Mouse (Mus musculus): ENCODE data around the gene Nsun7.
A peak's percentile ranks its signal among the peaks of the same experiment; 100 is the strongest.
"Not testable (repeated sequence)": the region's sequence is repeated elsewhere in the genome, so short reads cannot be mapped to it uniquely, and the experiment has no call there.

Gene Nsun7

GRCm38 (mm10) chr5:66259756-66260448 lies at the start of gene Nsun7:
Gene Nsun7 (plus strand): TSS chr5:66259897.
- DNase-seq (ENCODE audit: low read depth, low spot score): peak; percentile 71

GRCm38 (mm10) chr5:66214395-66214935 lies 45.2 kb upstream of the Nsun7 start:
- no peak for DNase-seq (ENCODE audit: low read depth, low spot score)

GRCm38 (mm10) chr5:66215569-66216277 lies 44.0 kb upstream of the Nsun7 start:
- DNase-seq (ENCODE audit: low read depth, low spot score): no peak

GRCm38 (mm10) chr5:66219692-66220091 lies 40.0 kb upstream of the Nsun7 start:
- no peak for DNase-seq (ENCODE audit: low read depth, low spot score)

GRCm38 (mm10) chr5:66220620-66221019 lies 39.1 kb upstream of the Nsun7 start:
- no peak for DNase-seq (ENCODE audit: low read depth, low spot score)

GRCm38 (mm10) chr5:66222916-66223315 lies 36.8 kb upstream of the Nsun7 start:
- no peak for DNase-seq (ENCODE audit: low read depth, low spot score)

- DNase-seq (ENCODE audit: low read depth, low spot score): no peak
Observed at GRCm38 (mm10) chr5:66226526-66226925, 33.2 kb upstream of the Nsun7 start.

- no peak for DNase-seq (ENCODE audit: low read depth, low spot score)
Observed at GRCm38 (mm10) chr5:66231660-66232269, 27.9 kb upstream of the Nsun7 start.

GRCm38 (mm10) chr5:66232456-66232855 lies 27.2 kb upstream of the Nsun7 start:
- no peak for DNase-seq (ENCODE audit: low read depth, low spot score)

- no peak for DNase-seq (ENCODE audit: low read depth, low spot score)
Observed at GRCm38 (mm10) chr5:66241894-66242293, 17.8 kb upstream of the Nsun7 start.

GRCm38 (mm10) chr5:66243467-66243866 lies 16.2 kb upstream of the Nsun7 start:
- no peak for DNase-seq (ENCODE audit: low read depth, low spot score)

GRCm38 (mm10) chr5:66244043-66244660 lies 15.5 kb upstream of the Nsun7 start:
- no peak for DNase-seq (ENCODE audit: low read depth, low spot score)

GRCm38 (mm10) chr5:66245958-66246497 lies 13.7 kb upstream of the Nsun7 start:
- DNase-seq (ENCODE audit: low read depth, low spot score): no peak

- no peak for DNase-seq (ENCODE audit: low read depth, low spot score)
Observed at GRCm38 (mm10) chr5:66253219-66253618, 6.5 kb upstream of the Nsun7 start.

GRCm38 (mm10) chr5:66255044-66255443 lies 4.7 kb upstream of the Nsun7 start:
- DNase-seq (ENCODE audit: low read depth, low spot score): no peak

GRCm38 (mm10) chr5:66259000-66259399 lies 697 bp upstream of the Nsun7 start:
- DNase-seq (ENCODE audit: low read depth, low spot score): no peak

- not testable (repeated sequence) for DNase-seq (ENCODE audit: low read depth, low spot score)
Observed at GRCm38 (mm10) chr5:66259431-66259755, 304 bp upstream of the Nsun7 start.

- no peak for DNase-seq (ENCODE audit: low read depth, low spot score)
Observed at GRCm38 (mm10) chr5:66262475-66262874, 2.8 kb downstream of the Nsun7 start.

- DNase-seq (ENCODE audit: low read depth, low spot score): peak; percentile 59
Observed at GRCm38 (mm10) chr5:66263398-66263797, 3.7 kb downstream of the Nsun7 start.

GRCm38 (mm10) chr5:66269616-66270015 lies 9.9 kb downstream of the Nsun7 start:
- DNase-seq (ENCODE audit: low read depth, low spot score): no peak

GRCm38 (mm10) chr5:66271141-66271540 lies 11.4 kb downstream of the Nsun7 start:
- peak; percentile 17 for DNase-seq (ENCODE audit: low read depth, low spot score)

- DNase-seq (ENCODE audit: low read depth, low spot score): no peak
Observed at GRCm38 (mm10) chr5:66274417-66274816, 14.7 kb downstream of the Nsun7 start.

Data from mesoderm, embryonic 11.5 days (tissue).